Mouse (Mus musculus) lung, embryonic 16.5 days (tissue): ENCODE results near the gene Wdhd1. TPM values are rescaled to one million over a fixed set of nuclear protein-coding genes. Genes with fewer than 3 reads are reported as not detected.
"Not testable (repeated sequence)": the region's sequence is repeated elsewhere in the genome, so short reads cannot be mapped to it uniquely, and the experiment has no call there.

Experiments used
- ATAC-seq: fragments of 200-750 bp; cut with Nextera tagmentation; 2 replicates; pipeline ENCODE4 v1.8.0; 2017; ENCODE audit warnings: low read depth, mild to moderate bottlenecking, moderate library complexity
- H3K27ac ChIP-seq: fragments of 300-500 bp; sonication (generic); 2 replicates; pipeline ENCODE4 v1.5.1; 2014; ENCODE audit warnings: mild to moderate bottlenecking, control low read depth, low read length
- H3K27me3 ChIP-seq: fragments of 300-500 bp; sonication (generic); 2 replicates; pipeline ENCODE4 v1.6.1; 2014; ENCODE audit warnings: low read depth, low read length, mixed read lengths; ENCODE audit not compliant: control insufficient read depth, insufficient read depth
- H3K36me3 ChIP-seq: fragments of 300-500 bp; sonication (generic); 2 replicates; pipeline ENCODE4 v1.6.1; 2014; ENCODE audit warnings: low read length; ENCODE audit not compliant: control insufficient read depth, insufficient read depth
- H3K4me1 ChIP-seq: fragments of 300-500 bp; sonication (generic); replicated peaks from 2 replicates; pipeline ENCODE4 v1.6.1; 2014; ENCODE audit warnings: low read length, mixed read lengths; ENCODE audit not compliant: control insufficient read depth, insufficient read depth
- H3K4me2 ChIP-seq: fragments of 300-500 bp; sonication (generic); 2 replicates; pipeline ENCODE4 v1.6.1; 2014; ENCODE audit warnings: low read depth, low read length, control low read depth
- H3K4me3 ChIP-seq: fragments of 300-500 bp; sonication (generic); 2 replicates; pipeline ENCODE4 v1.5.1; 2014; ENCODE audit warnings: mild to moderate bottlenecking, low read length, control low read depth
- H3K9ac ChIP-seq: fragments of 300-500 bp; sonication (generic); 2 replicates; pipeline ENCODE4 v1.6.1; 2014; ENCODE audit warnings: low read length, control low read depth
- H3K9me3 ChIP-seq: fragments of 300-500 bp; sonication (generic); 2 replicates; pipeline ENCODE4 v1.6.1; 2016; ENCODE audit warnings: low read length; ENCODE audit not compliant: control insufficient read depth
- WGBS: fragments of 180-500 bp; shearing (Covaris S2); extraction: QIAGEN DNeasy Blood & Tissue Kit; methylation state at CpG from one replicate; pipeline ENCODE4 v1.1.7; 2014; 5-methylcytosine and 5-hydroxymethylcytosine counted together
- polyA plus RNA-seq: library from polyadenylated mRNA; unstranded; fragments of >200 nt; fragmentation: Nextera tagmentation; extraction: Ambion mirVana; gene quantifications from 2 replicates; pipeline ENCODE4 v1.2.1, GENCODE M21; 2015

Wdhd1 gene
- polyA plus RNA-seq, result 30.8 and 32.9 TPM in 2 replicates

DNA sequence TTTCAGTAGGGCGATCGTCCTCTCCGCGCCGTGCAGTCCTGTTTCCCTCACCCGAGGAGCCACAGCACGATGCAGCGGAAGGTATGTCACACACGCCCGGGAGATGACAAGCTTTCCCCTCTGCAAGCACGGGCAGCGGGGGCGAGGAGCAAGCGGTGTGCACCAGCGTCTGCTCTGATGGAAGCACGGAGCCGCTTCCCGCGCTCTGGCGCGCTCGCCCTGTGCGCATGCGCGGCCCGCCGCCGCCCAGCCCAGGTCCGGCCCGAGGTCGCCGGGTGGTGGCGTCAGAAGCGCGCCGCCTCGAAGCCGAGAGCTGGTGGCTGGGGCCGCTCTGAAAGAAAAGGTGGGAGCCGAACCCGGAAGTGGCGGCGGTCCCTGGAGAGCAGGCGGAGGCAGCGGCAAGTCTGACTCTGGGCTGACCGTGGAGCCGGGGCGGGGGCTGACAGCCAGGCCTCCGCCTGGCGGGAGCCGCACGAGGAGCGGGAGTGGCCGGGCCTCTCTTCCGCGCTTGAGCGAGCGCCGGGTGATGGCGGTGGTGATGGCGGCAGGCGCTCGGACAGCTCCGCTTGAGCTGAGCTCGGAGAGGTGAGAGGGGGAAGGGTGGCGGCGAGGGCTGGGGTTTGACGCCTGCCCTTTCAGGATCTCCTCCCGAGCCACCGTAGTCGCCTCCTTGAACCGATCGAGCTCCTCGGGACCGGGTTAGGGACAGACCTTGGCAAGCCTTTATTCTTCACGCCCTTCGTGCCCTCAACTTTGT lies at the start of gene Wdhd1, which contains the start of gene Socs4:
Gene Wdhd1, minus strand, starts transcription at position 221 of the 757 bp plus-strand sequence.
Gene Socs4, plus strand, starts transcription at position 295 of the 757 bp plus-strand sequence.
- peaks cover 5% of the 10 kb centered on the region; the same call in 1 of the 2 replicates for H3K36me3 ChIP-seq
- WGBS, result under 1% methylated on average over 67 of the region's 77 CpGs
- H3K4me1 ChIP-seq, result no peaks in the 10 kb centered on the region; the same call in none of the 2 replicates
- no peaks in the 10 kb centered on the region for H3K27me3 ChIP-seq
- H3K9me3 ChIP-seq, result no peaks in the 10 kb centered on the region
- peak within 1 kb of the TSS; percentile 54 for H3K4me2 ChIP-seq
- H3K4me3 ChIP-seq, result peak within 1 kb of the TSS; percentile 92
- peak within 1 kb of the TSS; percentile 94 for H3K9ac ChIP-seq
- H3K27ac ChIP-seq, result peak within 1 kb of the TSS; percentile 95
- peak; percentile 98 for ATAC-seq

DNA sequence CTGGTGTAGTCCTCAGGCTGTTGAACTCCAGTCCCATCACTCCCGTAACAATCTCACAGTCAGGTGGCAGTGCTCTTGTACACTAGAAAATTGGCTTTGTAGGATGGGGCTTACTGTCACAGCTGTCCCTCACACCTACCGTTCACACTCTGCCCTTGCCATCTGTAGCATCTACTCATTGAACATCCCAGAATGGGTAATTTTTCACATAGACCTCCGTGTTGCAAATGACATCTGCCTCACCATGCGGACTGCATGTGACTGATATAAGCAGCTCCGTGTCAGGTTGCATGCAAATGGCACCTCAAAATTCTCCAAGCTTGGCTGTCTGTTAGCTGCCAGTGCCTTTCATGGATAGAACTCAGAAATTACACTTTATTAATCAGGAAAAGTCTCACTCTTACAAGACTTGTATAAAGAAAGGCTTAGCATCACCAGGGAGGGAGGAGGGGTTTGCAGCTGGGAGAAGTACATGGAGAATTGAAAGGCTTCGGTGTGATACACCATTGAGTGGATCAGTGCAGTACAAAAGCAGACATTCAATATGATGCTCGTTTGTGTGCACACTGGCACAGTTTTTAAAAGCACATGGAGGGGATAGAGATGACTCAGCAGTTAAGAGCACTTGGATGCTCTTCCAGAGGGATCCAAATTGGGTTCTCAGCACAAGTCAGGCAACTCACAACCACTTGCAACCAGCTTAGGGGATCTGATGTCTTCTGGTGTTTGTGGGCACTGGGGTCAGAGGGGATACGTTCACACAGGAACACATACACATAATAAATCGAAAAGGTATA lies 49.5 kb upstream of the Wdhd1 start:
- H3K9ac ChIP-seq, result no peak overlapping the region
- peaks cover 3% of the 10 kb centered on the region for H3K36me3 ChIP-seq
- no peak overlapping the region for H3K4me3 ChIP-seq
- ATAC-seq, result no peak
- no peak overlapping the region for H3K27ac ChIP-seq
- no peaks in the 10 kb centered on the region for H3K4me1 ChIP-seq
- no peak overlapping the region for H3K4me2 ChIP-seq
- 75% methylated on average over 9 of the region's 9 CpGs for WGBS
- H3K9me3 ChIP-seq, result no peaks in the 10 kb centered on the region
- H3K27me3 ChIP-seq, result no peaks in the 10 kb centered on the region

DNA sequence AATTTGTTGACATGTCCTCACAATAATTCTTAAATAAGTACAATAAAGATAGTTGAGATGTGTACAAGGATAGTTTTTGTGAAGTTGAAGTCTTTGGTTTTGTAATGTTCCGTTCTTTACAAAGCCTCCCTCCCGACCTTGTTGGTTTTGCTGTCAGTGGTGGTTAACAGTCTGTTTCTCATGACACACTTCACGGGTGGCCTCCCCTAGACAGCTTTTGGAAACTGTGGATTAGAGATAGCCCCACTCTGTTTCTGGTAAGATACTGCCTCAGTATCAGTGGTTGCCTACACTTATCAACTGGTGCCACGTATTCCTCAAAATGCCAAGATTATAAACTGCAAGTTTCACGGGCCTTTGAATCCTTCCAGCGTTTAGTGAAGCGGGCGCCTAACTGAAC lies 44.9 kb upstream of the Wdhd1 start:
- H3K27ac ChIP-seq, H3K9ac ChIP-seq, H3K4me2 ChIP-seq, H3K27me3 ChIP-seq, ATAC-seq, H3K4me3 ChIP-seq, H3K4me1 ChIP-seq, H3K9me3 ChIP-seq: not testable (repeated sequence)
- WGBS, result 93% methylated on average over 6 of the region's 8 CpGs
- peaks cover 14% of the 10 kb centered on the region for H3K36me3 ChIP-seq

DNA sequence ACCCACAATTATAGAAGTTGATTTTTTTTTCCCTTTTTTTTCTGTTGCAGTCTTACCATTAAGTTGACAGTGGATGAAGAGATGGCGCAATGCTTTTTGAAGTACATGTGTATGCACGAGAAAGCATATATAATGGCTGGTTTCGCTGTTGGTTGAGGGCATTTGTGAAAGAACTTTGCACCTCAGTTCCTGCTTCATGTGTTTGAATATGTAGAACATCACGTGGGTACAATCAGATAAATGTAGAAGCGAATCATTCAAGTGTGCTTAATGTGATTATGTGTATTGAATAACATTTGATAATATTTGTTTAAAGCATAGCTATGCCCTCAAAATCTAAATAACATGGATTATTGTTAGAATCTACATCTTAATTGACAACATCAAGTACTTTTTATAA lies 42.7 kb upstream of the Wdhd1 start:
- Histone ChIP-seq H3K27ac (no peak overlapping the region), H3K36me3 (peaks cover 14% of the 10 kb centered on the region), H3K4me1 (no peaks in the 10 kb centered on the region), H3K9me3 (no peaks in the 10 kb centered on the region), H3K27me3 (no peaks in the 10 kb centered on the region), H3K9ac (no peak overlapping the region), H3K4me3 (no peak overlapping the region), H3K4me2 (no peak overlapping the region)
- ATAC-seq, result no peak
- 84% methylated on average over 5 of the region's 5 CpGs for WGBS

DNA sequence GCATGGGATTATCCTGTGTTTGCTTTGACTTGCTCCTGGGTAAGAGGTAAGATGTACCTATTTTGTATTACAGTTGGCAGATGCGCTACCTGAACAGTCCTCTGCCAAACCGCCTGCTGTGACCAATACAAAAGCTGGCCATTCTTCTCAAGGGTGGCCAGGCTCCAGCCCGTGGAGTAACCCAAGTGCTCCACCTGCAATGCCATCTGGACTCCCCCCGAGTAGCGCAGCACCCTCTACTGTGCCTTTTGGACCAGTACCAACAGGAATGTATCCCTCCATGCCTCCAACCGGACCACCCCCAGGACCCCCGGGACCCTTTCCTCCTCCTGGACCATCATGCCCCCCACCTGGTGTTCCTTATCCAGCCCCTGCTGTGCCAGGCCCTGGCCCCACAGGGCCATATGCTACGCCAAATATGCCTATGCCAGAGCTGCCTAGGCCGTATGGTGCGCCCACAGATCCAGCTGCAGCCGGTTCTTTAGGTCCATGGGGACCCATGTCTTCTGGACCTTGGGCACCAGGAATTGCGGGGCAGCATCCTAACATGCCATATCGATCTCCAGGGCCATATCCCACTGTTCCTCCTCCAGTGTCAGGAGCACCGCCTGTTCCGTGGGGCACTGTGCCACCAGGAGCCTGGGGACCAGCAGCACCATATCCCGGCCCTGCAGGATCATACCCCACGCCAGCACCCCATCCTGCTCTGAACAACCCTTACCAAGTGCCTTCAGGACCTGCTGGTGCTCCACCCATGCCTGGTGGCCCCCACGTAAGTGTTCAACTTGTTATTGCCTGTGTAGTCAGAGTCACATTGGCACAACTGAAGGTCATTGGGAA lies 33.9 kb upstream of the Wdhd1 start:
- H3K27me3 ChIP-seq, result no peaks in the 10 kb centered on the region
- WGBS, result 96% methylated on average over 18 of the region's 18 CpGs
- H3K4me1 ChIP-seq, result no peaks in the 10 kb centered on the region
- H3K9me3 ChIP-seq, result no peaks in the 10 kb centered on the region
- H3K36me3 ChIP-seq, result peaks cover 36% of the 10 kb centered on the region
- no peak overlapping the region for H3K4me2 ChIP-seq
- no peak overlapping the region for H3K27ac ChIP-seq
- H3K4me3 ChIP-seq, result no peak overlapping the region
- H3K9ac ChIP-seq, result no peak overlapping the region
- ATAC-seq, result no peak

DNA sequence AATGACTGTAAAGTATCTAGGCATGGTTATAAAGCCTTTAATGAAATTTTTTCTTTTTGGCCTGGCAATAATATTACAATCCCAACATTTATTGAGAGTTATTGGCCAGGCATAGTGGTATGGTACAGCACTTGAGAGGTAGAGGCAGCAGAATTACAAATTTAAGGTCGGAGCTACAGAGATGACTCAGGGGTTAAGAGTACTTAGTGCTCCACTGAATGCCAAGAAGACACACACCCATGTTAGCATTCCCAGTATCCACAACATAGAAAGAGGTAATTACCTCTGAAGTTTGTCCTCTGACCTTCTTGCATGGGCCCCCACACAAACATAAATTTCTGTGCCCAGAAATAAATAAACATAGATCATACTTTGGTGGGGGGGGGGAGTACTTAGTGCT lies 32.4 kb upstream of the Wdhd1 start:
- Histone ChIP-seq H3K36me3 (peaks cover 32% of the 10 kb centered on the region), H3K9ac (no peak overlapping the region), H3K27me3 (no peaks in the 10 kb centered on the region), H3K27ac (no peak overlapping the region), H3K4me2 (no peak overlapping the region), H3K4me1 (no peaks in the 10 kb centered on the region), H3K9me3 (no peaks in the 10 kb centered on the region), H3K4me3 (no peak overlapping the region)
- WGBS, result 80% methylated on average over 1 of the region's 1 CpGs
- ATAC-seq, result no peak

DNA sequence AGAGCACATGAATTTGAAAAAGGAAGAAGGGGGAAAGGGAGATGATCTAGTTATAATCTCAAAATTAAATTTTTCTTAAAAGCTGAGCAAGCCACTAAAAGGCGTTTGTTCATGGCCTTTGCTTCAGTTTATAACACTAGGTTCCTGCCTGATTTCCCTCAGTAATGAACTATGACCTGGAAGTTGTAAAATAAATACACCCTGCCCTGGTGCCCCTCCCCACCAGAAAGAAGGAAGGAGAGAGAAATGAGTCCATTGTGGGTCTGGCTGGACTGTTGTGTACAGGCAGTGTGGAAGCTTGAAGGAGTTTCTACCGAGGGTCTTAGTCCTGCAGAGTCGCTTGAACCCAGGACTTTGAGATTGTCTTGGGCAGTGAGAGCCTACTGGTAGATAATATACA lies 31.0 kb upstream of the Wdhd1 start:
- H3K4me1 ChIP-seq, result no peaks in the 10 kb centered on the region
- ATAC-seq, result no peak
- H3K36me3 ChIP-seq, result peaks cover 26% of the 10 kb centered on the region
- H3K9ac ChIP-seq, result no peak overlapping the region
- WGBS, result 70% methylated on average over 3 of the region's 3 CpGs
- H3K4me2 ChIP-seq, result no peak overlapping the region
- no peak overlapping the region for H3K4me3 ChIP-seq
- no peaks in the 10 kb centered on the region for H3K9me3 ChIP-seq
- no peak overlapping the region for H3K27ac ChIP-seq
- no peaks in the 10 kb centered on the region for H3K27me3 ChIP-seq

DNA sequence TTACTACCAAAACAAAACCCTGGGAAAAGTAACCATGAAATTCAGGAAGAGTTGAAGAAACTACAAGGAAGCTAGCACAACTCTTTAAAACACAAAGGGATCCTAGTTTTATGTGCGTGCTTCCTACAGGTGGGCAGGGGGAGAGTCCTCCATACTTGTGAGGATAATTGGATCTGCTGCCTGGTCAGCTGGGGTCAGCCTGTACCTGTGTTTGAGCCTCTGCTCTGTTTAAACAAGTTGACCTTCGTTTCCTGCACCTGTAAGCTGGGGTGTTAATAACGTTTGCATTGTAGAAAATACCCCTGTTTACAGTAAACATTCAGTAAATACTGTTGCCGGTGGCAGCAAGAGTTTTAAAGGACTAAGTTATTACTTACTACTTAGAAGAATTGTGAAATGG lies 29.3 kb upstream of the Wdhd1 start:
- H3K9ac ChIP-seq, result no peak overlapping the region
- no peaks in the 10 kb centered on the region for H3K9me3 ChIP-seq
- peaks cover 13% of the 10 kb centered on the region for H3K36me3 ChIP-seq
- H3K27me3 ChIP-seq, result no peaks in the 10 kb centered on the region
- H3K4me1 ChIP-seq, result no peaks in the 10 kb centered on the region
- no peak for ATAC-seq
- H3K4me3 ChIP-seq, result no peak overlapping the region
- H3K27ac ChIP-seq, result no peak overlapping the region
- 62% methylated on average over 4 of the region's 4 CpGs for WGBS
- no peak overlapping the region for H3K4me2 ChIP-seq
